Mouse (Mus musculus) heart, embryonic 12.5 days (tissue): ENCODE results near the gene Plekhg5. TPM values are rescaled to one million over a fixed set of nuclear protein-coding genes. Genes with fewer than 3 reads are reported as not detected.

Experiments
- ATAC-seq: fragments of 200-750 bp; cut with Nextera tagmentation; 2 replicates; pipeline ENCODE4 v1.8.0; 2017; ENCODE audit warnings: moderate TSS enrichment, moderate library complexity; ENCODE audit not compliant: insufficient number of reproducible peaks, low FRiP score
- H3K27ac ChIP-seq: fragments of 300-500 bp; sonication (generic); 2 replicates; pipeline ENCODE4 v1.5.1; 2016; ENCODE audit warnings: mild to moderate bottlenecking, moderate library complexity; ENCODE audit not compliant: poor library complexity, severe bottlenecking
- H3K27me3 ChIP-seq: fragments of 300-500 bp; sonication (generic); replicated peaks from 2 replicates; pipeline ENCODE4 v1.6.1; 2016; ENCODE audit warnings: mild to moderate bottlenecking, moderate library complexity
- H3K36me3 ChIP-seq: fragments of 300-500 bp; sonication (generic); 2 replicates; pipeline ENCODE4 v1.6.1; 2016; ENCODE audit warnings: mild to moderate bottlenecking, moderate library complexity
- H3K4me1 ChIP-seq: fragments of 300-500 bp; sonication (generic); replicated peaks from 2 replicates; pipeline ENCODE4 v1.6.1; 2016; ENCODE audit warnings: mild to moderate bottlenecking
- H3K4me2 ChIP-seq: fragments of 300-500 bp; sonication (generic); 2 replicates; pipeline ENCODE4 v1.6.1; 2016; ENCODE audit warnings: mild to moderate bottlenecking, moderate library complexity
- H3K4me3 ChIP-seq: fragments of 300-500 bp; sonication (generic); 2 replicates; pipeline ENCODE4 v1.5.1; 2016; ENCODE audit warnings: mild to moderate bottlenecking
- H3K9ac ChIP-seq: fragments of 300-500 bp; sonication (generic); 2 replicates; pipeline ENCODE4 v1.6.1; 2016; ENCODE audit warnings: mild to moderate bottlenecking, moderate library complexity
- H3K9me3 ChIP-seq: fragments of 300-500 bp; sonication (generic); replicated peaks from 2 replicates; pipeline ENCODE4 v1.6.1; 2016; ENCODE audit warnings: mild to moderate bottlenecking, moderate library complexity
- WGBS: fragments of 180-500 bp; shearing (Covaris S2); methylation state at CpG from one replicate; pipeline ENCODE4 v1.1.7; 2016; 5-methylcytosine and 5-hydroxymethylcytosine counted together
- polyA plus RNA-seq: library from polyadenylated mRNA; unstranded; fragments of >200 nt; fragmentation: Nextera tagmentation; extraction: Ambion mirVana; gene quantifications from 2 replicates; pipeline ENCODE4 v1.2.1, GENCODE M21; 2016

Plekhg5 gene
- polyA plus RNA-seq, 1 experiment from 2014 or later = 13.6 TPM

DNA sequence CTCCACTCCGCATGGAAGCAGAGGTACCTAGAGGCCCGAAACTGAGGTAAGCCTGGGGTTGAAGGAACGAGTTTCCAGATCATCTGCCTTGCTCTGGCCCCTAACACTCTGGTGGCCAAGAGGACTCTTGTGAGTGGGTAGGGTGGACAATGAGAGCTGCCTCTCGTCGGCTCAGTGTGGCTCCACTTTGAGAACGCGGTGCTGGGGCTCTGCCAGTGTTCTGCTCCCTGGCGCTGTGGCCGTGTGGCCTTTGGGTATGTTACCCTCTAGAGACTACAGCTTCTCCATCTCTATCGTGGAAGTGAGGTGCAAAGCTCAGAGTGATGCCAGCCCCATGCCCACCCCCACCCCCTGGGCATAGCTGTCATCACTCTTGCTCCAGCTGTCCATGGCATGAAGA, 357 bp downstream of the Plekhg5 start:
- WGBS = 67% methylated on average over 10 of the region's 10 CpGs
- Histone ChIP-seq H3K9ac (0 out of 2 replicates have a peak overlapping the region, but pooled peaks have one; percentile 15), H3K4me3 (no peak overlapping the region), H3K27me3 (0 out of 2 replicates have a peak, but pooled peaks cover under 1% of the 10 kb centered on the region), H3K27ac (no peak overlapping the region), H3K36me3 (no peaks in the 10 kb centered on the region), H3K4me2 (no peak overlapping the region), H3K9me3 (no peaks in the 10 kb centered on the region), H3K4me1 (peaks cover 20% of the 10 kb centered on the region)
- ATAC-seq = no peak

DNA sequence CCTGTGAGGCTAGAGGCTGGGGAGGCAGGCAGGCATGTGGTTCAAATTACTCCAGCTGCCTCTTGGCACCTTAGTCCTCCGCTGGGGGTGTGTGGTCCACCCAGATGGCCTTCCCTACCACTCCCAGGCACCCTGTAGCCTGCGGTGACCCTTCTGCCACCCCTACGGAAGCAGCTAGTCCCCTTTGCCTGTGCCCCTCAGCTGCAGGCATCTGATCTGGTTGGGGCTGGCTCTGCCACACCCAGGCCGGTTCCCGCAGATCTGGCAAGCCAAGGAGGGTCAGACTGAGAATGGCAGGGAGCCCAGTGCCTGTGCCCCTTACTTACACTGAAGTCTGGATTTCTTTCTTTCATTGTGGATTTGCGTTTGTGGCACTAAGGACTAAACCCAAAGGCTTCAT, 1.4 kb downstream of the Plekhg5 start:
- H3K4me3 ChIP-seq = no peak overlapping the region
- H3K27me3 ChIP-seq = no peaks in the 10 kb centered on the region
- peaks cover 20% of the 10 kb centered on the region for H3K4me1 ChIP-seq
- no peak for ATAC-seq
- H3K36me3 ChIP-seq = no peaks in the 10 kb centered on the region
- no peak overlapping the region for H3K27ac ChIP-seq
- no peaks in the 10 kb centered on the region for H3K9me3 ChIP-seq
- WGBS = 84% methylated on average over 6 of the region's 6 CpGs
- no peak overlapping the region for H3K4me2 ChIP-seq
- no peak overlapping the region for H3K9ac ChIP-seq

DNA sequence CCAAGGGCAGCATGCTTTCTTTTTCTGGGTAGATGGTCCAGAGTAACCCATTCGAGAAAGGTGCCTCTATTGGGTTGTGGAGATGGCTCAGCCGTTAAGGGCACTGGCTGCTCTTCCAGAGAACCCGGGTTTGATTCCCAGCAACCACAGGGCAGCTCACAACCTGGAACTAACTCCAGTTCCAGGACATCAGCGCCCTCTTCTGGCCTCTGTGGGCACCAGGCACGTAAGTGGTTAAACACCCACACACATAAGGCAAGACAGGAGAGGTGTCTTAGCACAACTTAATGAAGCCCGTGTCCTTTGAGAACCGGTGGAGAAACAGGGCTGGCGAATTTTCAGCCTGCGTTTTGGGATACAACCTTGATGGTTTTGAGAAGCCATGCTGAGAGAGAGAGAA, 2.2 kb downstream of the Plekhg5 start:
- Histone ChIP-seq H3K4me2 (no peak overlapping the region), H3K4me1 (peaks cover 20% of the 10 kb centered on the region), H3K27me3 (no peaks in the 10 kb centered on the region), H3K4me3 (no peak overlapping the region), H3K36me3 (no peaks in the 10 kb centered on the region), H3K9me3 (no peaks in the 10 kb centered on the region), H3K9ac (no peak overlapping the region), H3K27ac (no peak overlapping the region)
- WGBS = 78% methylated on average over 9 of the region's 9 CpGs
- no peak for ATAC-seq

- no peak overlapping the region for H3K27ac ChIP-seq
- H3K27me3 ChIP-seq = no peaks in the 10 kb centered on the region
- H3K36me3 ChIP-seq = no peaks in the 10 kb centered on the region
- H3K4me1 ChIP-seq = peaks cover 14% of the 10 kb centered on the region
- no peak overlapping the region for H3K4me2 ChIP-seq
- H3K9ac ChIP-seq = no peak overlapping the region
- 85% methylated on average over 9 of the region's 9 CpGs for WGBS
- no peak for ATAC-seq
- H3K9me3 ChIP-seq = no peaks in the 10 kb centered on the region
- no peak overlapping the region for H3K4me3 ChIP-seq
Observed at GRCm38 (mm10) chr4:152077191-152077590, 4.9 kb downstream of the Plekhg5 start.

GRCm38 (mm10) chr4:152078105-152078530, 5.8 kb downstream of the Plekhg5 start:
- Histone ChIP-seq H3K4me1 (peaks cover 7% of the 10 kb centered on the region), H3K27me3 (no peaks in the 10 kb centered on the region), H3K27ac (no peak overlapping the region), H3K4me3 (no peak overlapping the region), H3K36me3 (no peaks in the 10 kb centered on the region), H3K9me3 (no peaks in the 10 kb centered on the region), H3K4me2 (no peak overlapping the region), H3K9ac (no peak overlapping the region)
- no peak for ATAC-seq
- WGBS = 87% methylated on average over 10 of the region's 10 CpGs

- no peak overlapping the region for H3K27ac ChIP-seq
- H3K4me3 ChIP-seq = no peak overlapping the region
- no peak overlapping the region for H3K9ac ChIP-seq
- no peaks in the 10 kb centered on the region for H3K9me3 ChIP-seq
- WGBS = 87% methylated on average over 3 of the region's 3 CpGs
- H3K4me2 ChIP-seq = no peak overlapping the region
- no peaks in the 10 kb centered on the region for H3K36me3 ChIP-seq
- ATAC-seq = no peak
- H3K27me3 ChIP-seq = 0 out of 2 replicates have a peak, but pooled peaks cover 5% of the 10 kb centered on the region
- peaks cover 7% of the 10 kb centered on the region for H3K4me1 ChIP-seq
Observed at GRCm38 (mm10) chr4:152079261-152079660, 7.0 kb downstream of the Plekhg5 start.

DNA sequence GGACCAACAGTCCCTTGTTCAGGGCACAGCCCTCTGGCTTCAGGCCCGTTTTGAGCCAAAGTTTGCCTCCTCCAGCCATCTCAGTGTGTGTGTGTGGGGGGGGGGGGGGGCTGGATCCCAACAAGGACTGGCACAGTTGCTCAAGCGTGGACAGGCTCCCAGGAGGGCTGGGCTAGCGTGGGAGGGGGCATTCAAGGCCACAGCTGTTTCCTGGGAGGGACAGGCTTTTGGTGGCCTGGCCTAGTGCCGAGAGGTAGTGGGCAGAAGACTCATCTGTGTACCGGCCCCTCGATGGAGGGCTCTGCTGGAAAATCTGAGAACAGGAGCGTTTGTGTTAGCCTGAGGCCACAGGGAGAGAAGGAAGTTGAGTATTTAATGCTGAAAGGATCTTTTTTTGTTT, 7.6 kb downstream of the Plekhg5 start:
- ATAC-seq = no peak

DNA sequence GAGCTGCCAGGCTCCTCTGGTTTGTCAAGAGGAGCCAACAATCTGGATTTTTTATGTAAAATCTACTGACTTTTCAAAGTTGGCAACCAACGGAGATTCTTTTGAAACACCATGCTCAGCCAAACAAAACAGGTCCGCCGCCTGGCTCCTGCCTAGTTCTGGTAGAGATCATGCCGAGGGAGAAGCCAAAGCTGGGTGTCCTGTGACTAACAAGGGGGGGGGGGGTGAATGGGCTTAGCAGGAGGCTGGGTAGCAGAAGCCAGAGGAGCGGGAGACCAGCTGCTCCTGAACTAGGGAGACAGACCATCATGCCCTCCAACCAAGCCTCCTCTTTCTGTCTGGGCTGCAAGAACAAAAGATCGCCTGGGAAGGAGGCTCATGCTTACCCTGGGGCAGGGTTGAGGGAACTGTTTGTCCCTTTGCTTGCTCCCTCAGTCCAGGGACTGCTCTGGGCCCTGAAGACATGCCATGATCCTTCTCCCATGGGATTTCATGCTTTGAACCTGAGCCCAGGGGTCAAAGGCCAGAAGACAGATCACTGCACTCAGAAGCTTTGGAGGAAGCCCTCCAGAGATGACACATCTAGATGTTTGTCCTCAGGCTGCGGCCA, 11.4 kb downstream of the Plekhg5 start:
- peaks cover 17% of the 10 kb centered on the region for H3K4me1 ChIP-seq
- H3K27ac ChIP-seq = no peak overlapping the region
- H3K4me2 ChIP-seq = no peak overlapping the region
- no peak overlapping the region for H3K4me3 ChIP-seq
- no peaks in the 10 kb centered on the region for H3K36me3 ChIP-seq
- no peak for ATAC-seq
- no peak overlapping the region for H3K9ac ChIP-seq
- H3K27me3 ChIP-seq = peaks cover 9% of the 10 kb centered on the region; the same call in 1 of the 2 replicates
- whole genome bisulfite sequencing = 59% methylated on average over 7 of the region's 7 CpGs
- no peaks in the 10 kb centered on the region for H3K9me3 ChIP-seq

More for the DNA sequence above, 7.6 kb downstream of the Plekhg5 start:
- H3K9ac ChIP-seq = no peak overlapping the region
- no peak overlapping the region for H3K4me2 ChIP-seq
- peaks cover 9% of the 10 kb centered on the region; the same call in 1 of the 2 replicates for H3K27me3 ChIP-seq
- no peak overlapping the region for H3K4me3 ChIP-seq
- peaks cover 7% of the 10 kb centered on the region for H3K4me1 ChIP-seq
- no peaks in the 10 kb centered on the region for H3K36me3 ChIP-seq
- no peaks in the 10 kb centered on the region for H3K9me3 ChIP-seq
- 60% methylated on average over 7 of the region's 7 CpGs for WGBS
- H3K27ac ChIP-seq = no peak overlapping the region

DNA sequence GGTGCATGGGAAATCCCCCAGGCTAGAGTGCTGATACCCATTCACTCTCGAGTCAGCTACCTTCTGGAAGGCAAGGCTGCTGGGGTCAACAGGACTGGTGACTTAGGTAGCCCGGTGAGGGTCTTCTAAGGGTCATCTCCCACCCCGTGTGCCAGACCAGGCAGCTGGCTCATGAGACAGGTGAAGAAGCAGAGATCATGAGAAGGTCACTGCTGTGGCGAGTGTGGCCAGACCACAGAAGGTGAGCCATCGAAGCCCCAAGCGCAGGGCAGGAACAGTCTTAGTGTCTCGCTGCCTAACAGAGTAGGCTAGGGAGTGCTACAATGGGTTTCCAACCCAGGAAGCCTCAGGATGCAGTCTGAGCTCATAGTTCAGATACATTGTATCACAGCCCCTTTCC, 12.3 kb downstream of the Plekhg5 start:
- Histone ChIP-seq H3K27ac (no peak overlapping the region), H3K4me2 (no peak overlapping the region), H3K9ac (no peak overlapping the region), H3K4me3 (no peak overlapping the region), H3K27me3 (peaks cover 12% of the 10 kb centered on the region; the same call in 1 of the 2 replicates), H3K9me3 (no peaks in the 10 kb centered on the region), H3K4me1 (peaks cover 18% of the 10 kb centered on the region), H3K36me3 (no peaks in the 10 kb centered on the region)
- ATAC-seq = no peak
- WGBS = 75% methylated on average over 7 of the region's 7 CpGs

DNA sequence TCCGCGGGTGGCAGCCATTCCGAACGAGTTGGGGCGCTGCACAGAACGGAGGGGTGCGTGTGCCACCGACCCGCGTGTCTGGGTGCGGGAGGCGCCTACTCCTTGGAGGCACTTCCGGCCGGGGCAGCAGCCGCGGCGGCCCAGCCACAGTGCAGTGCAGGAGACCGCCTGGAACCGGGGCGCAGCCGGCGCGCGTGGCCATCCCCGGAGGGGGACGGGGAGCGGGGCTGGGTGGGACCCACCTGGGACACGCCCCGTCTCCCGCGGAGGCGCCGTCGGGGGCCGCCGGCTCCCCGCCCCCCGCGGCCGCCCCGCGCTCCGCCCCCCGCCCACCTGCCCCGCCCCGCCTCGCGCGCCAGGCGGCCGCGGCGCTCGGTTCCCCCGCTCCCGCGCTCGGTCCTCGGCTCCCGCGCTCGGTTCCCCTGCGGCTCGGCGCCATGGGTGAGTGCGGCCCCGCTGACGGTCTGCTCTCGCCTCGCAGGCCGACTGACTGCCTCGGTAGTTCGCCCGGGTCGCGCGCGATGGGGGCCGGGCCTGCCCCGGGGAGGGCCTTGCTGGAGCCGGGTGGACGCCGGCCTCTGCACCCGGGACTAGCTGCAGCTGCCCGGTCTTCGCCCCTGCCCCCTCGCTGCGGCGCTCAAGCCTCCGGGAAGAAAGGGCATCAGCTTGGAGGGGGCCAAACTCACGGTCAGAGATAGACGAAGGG, 14.4 kb downstream of the Plekhg5 start:
- Histone ChIP-seq H3K36me3 (no peaks in the 10 kb centered on the region), H3K9ac (peak overlapping the region; percentile 84), H3K4me1 (peaks cover 18% of the 10 kb centered on the region), H3K4me3 (peak overlapping the region; percentile 77), H3K27me3 (peaks cover 12% of the 10 kb centered on the region; the same call in 1 of the 2 replicates), H3K9me3 (no peaks in the 10 kb centered on the region), H3K4me2 (peak overlapping the region; percentile 91), H3K27ac (0 out of 2 replicates have a peak overlapping the region, but pooled peaks have one; percentile 9)
- ATAC-seq = peak; percentile 82
- under 1% methylated on average over 68 of the region's 92 CpGs for WGBS

GRCm38 (mm10) chr4:152087211-152088081, 15.1 kb downstream of the Plekhg5 start:
- ATAC-seq = no peak
- H3K9ac ChIP-seq = peak overlapping the region; percentile 84
- H3K36me3 ChIP-seq = no peaks in the 10 kb centered on the region
- no peaks in the 10 kb centered on the region for H3K9me3 ChIP-seq
- H3K4me2 ChIP-seq = peak overlapping the region; percentile 91
- peaks cover 12% of the 10 kb centered on the region; the same call in 1 of the 2 replicates for H3K27me3 ChIP-seq
- H3K4me1 ChIP-seq = peaks cover 23% of the 10 kb centered on the region
- WGBS = 9% methylated on average over 12 of the region's 12 CpGs
- H3K4me3 ChIP-seq = peak overlapping the region; percentile 77
- no peak overlapping the region for H3K27ac ChIP-seq
